Mouse (Mus musculus): ENCODE measurements at regions not wholly inside any gene's neighbourhood (a gene's known extent, or its start where the extent isn't known, plus 50 kb on each side); places are given as distances from the start of the nearest gene placed in this dataset.

DNA sequence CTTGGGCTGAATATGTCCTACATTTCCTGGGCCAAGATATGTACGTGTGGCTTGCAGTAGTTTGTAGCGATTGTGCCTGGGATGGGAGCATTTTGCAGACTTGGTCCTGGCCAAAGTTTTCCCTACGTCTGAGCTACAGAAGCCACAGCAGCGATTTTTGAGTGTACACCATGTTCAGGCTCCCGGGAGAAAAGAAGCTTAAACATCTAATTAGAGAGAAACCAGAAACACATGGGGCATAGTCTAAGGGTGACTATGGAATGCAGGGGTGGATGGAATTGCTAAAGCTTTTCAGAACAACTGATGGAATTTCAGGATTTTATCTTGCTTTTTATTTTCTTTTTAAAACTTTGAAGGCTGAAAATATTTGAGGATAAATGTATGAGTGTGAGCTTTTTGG, 79.3 kb upstream of the Ercc6l2 start:
- no peak for TF ChIP-seq CTCF (IDR thresholded peaks at IDR 0.05; ENCODE audit: borderline replicate concordance, insufficient read depth, low read depth, low read length)
- no peak for TF ChIP-seq POLR2A (IDR thresholded peaks at IDR 0.05; ENCODE audit: borderline replicate concordance, insufficient read depth, low read length)
